Mouse (Mus musculus): Measurements from ENCODE around the gene Map3k4.
"Not testable (repeated sequence)": the region's sequence is repeated elsewhere in the genome, so short reads cannot be mapped to it uniquely, and the experiment has no call there.

Gene Map3k4

GRCm38 (mm10) chr17:12317954-12318651 lies 493 bp downstream of the Map3k4 start:
- DNase-seq (ENCODE audit: low read depth, low spot score) = peak; percentile 8
- H3K27me3 ChIP-seq (ENCODE audit: control insufficient read depth, insufficient read depth, low read length, poor library complexity, severe bottlenecking) = no peaks in the 10 kb centered on the region
- no peaks in the 10 kb centered on the region for H3K36me3 ChIP-seq (ENCODE audit: control insufficient read depth, insufficient read depth, low read length, poor library complexity, severe bottlenecking)

GRCm38 (mm10) chr17:12317607-12317953 lies 1.0 kb downstream of the Map3k4 start:
- no peak for DNase-seq (ENCODE audit: low read depth, low spot score)
- H3K27me3 ChIP-seq (ENCODE audit: control insufficient read depth, insufficient read depth, low read length, poor library complexity, severe bottlenecking) = no peaks in the 10 kb centered on the region
- H3K36me3 ChIP-seq (ENCODE audit: control insufficient read depth, insufficient read depth, low read length, poor library complexity, severe bottlenecking) = no peaks in the 10 kb centered on the region

GRCm38 (mm10) chr17:12316251-12316650 lies 2.3 kb downstream of the Map3k4 start:
- no peaks in the 10 kb centered on the region for H3K27me3 ChIP-seq (ENCODE audit: control insufficient read depth, insufficient read depth, low read length, poor library complexity, severe bottlenecking)
- DNase-seq (ENCODE audit: low read depth, low spot score) = no peak
- H3K36me3 ChIP-seq (ENCODE audit: control insufficient read depth, insufficient read depth, low read length, poor library complexity, severe bottlenecking) = no peaks in the 10 kb centered on the region

- Histone ChIP-seq H3K27me3 (ENCODE audit: control insufficient read depth, insufficient read depth, low read length, poor library complexity, severe bottlenecking) (no peaks in the 10 kb centered on the region), H3K36me3 (ENCODE audit: control insufficient read depth, insufficient read depth, low read length, poor library complexity, severe bottlenecking) (no peaks in the 10 kb centered on the region)
- no peak for DNase-seq (ENCODE audit: low read depth, low spot score)
These were observed 6.3 kb downstream of the Map3k4 start for GRCm38 (mm10) chr17:12312248-12312647.

- Histone ChIP-seq H3K27me3 (ENCODE audit: control insufficient read depth, insufficient read depth, low read length, poor library complexity, severe bottlenecking) (no peaks in the 10 kb centered on the region), H3K36me3 (ENCODE audit: control insufficient read depth, insufficient read depth, low read length, poor library complexity, severe bottlenecking) (no peaks in the 10 kb centered on the region)
- DNase-seq (ENCODE audit: low read depth, low spot score) = no peak
These were observed 9.1 kb downstream of the Map3k4 start for GRCm38 (mm10) chr17:12309493-12309892.

- Histone ChIP-seq H3K27me3 (ENCODE audit: control insufficient read depth, insufficient read depth, low read length, poor library complexity, severe bottlenecking) (no peaks in the 10 kb centered on the region), H3K36me3 (ENCODE audit: control insufficient read depth, insufficient read depth, low read length, poor library complexity, severe bottlenecking) (no peaks in the 10 kb centered on the region)
- no peak for DNase-seq (ENCODE audit: low read depth, low spot score)
These were observed 9.5 kb downstream of the Map3k4 start for GRCm38 (mm10) chr17:12309059-12309458.

- no peaks in the 10 kb centered on the region for H3K27me3 ChIP-seq (ENCODE audit: control insufficient read depth, insufficient read depth, low read length, poor library complexity, severe bottlenecking)
- no peaks in the 10 kb centered on the region for H3K36me3 ChIP-seq (ENCODE audit: control insufficient read depth, insufficient read depth, low read length, poor library complexity, severe bottlenecking)
- DNase-seq (ENCODE audit: low read depth, low spot score) = peak; percentile 51
These were observed 11.1 kb downstream of the Map3k4 start for GRCm38 (mm10) chr17:12307251-12308135.

- no peaks in the 10 kb centered on the region for H3K27me3 ChIP-seq (ENCODE audit: control insufficient read depth, insufficient read depth, low read length, poor library complexity, severe bottlenecking)
- H3K36me3 ChIP-seq (ENCODE audit: control insufficient read depth, insufficient read depth, low read length, poor library complexity, severe bottlenecking) = no peaks in the 10 kb centered on the region
- no peak for DNase-seq (ENCODE audit: low read depth, low spot score)
These were observed 13.9 kb downstream of the Map3k4 start for GRCm38 (mm10) chr17:12304658-12305057.

- Histone ChIP-seq H3K27me3 (ENCODE audit: control insufficient read depth, insufficient read depth, low read length, poor library complexity, severe bottlenecking) (no peaks in the 10 kb centered on the region), H3K36me3 (ENCODE audit: control insufficient read depth, insufficient read depth, low read length, poor library complexity, severe bottlenecking) (no peaks in the 10 kb centered on the region)
- peak; percentile 81 for DNase-seq (ENCODE audit: low read depth, low spot score)
These were observed 17.5 kb downstream of the Map3k4 start for GRCm38 (mm10) chr17:12300896-12301706.

GRCm38 (mm10) chr17:12300127-12300675 lies 18.4 kb downstream of the Map3k4 start:
- Histone ChIP-seq H3K27me3 (ENCODE audit: control insufficient read depth, insufficient read depth, low read length, poor library complexity, severe bottlenecking) (no peaks in the 10 kb centered on the region), H3K36me3 (ENCODE audit: control insufficient read depth, insufficient read depth, low read length, poor library complexity, severe bottlenecking) (no peaks in the 10 kb centered on the region)
- DNase-seq (ENCODE audit: low read depth, low spot score) = no peak

GRCm38 (mm10) chr17:12299371-12299770 lies 19.2 kb downstream of the Map3k4 start:
- Histone ChIP-seq H3K27me3 (ENCODE audit: control insufficient read depth, insufficient read depth, low read length, poor library complexity, severe bottlenecking) (no peaks in the 10 kb centered on the region), H3K36me3 (ENCODE audit: control insufficient read depth, insufficient read depth, low read length, poor library complexity, severe bottlenecking) (no peaks in the 10 kb centered on the region)
- DNase-seq (ENCODE audit: low read depth, low spot score) = no peak

GRCm38 (mm10) chr17:12297978-12298377 lies 20.6 kb downstream of the Map3k4 start:
- Histone ChIP-seq H3K36me3 (ENCODE audit: control insufficient read depth, insufficient read depth, low read length, poor library complexity, severe bottlenecking) (no peaks in the 10 kb centered on the region), H3K27me3 (ENCODE audit: control insufficient read depth, insufficient read depth, low read length, poor library complexity, severe bottlenecking) (no peaks in the 10 kb centered on the region)
- no peak for DNase-seq (ENCODE audit: low read depth, low spot score)

- H3K36me3 ChIP-seq (ENCODE audit: control insufficient read depth, insufficient read depth, low read length, poor library complexity, severe bottlenecking) = no peaks in the 10 kb centered on the region
- no peak for DNase-seq (ENCODE audit: low read depth, low spot score)
- no peaks in the 10 kb centered on the region for H3K27me3 ChIP-seq (ENCODE audit: control insufficient read depth, insufficient read depth, low read length, poor library complexity, severe bottlenecking)
These were observed 21.3 kb downstream of the Map3k4 start for GRCm38 (mm10) chr17:12297292-12297691.

- not testable (repeated sequence) for H3K27me3 ChIP-seq (ENCODE audit: control insufficient read depth, insufficient read depth, low read length, poor library complexity, severe bottlenecking)
These were observed 22.7 kb downstream of the Map3k4 start for GRCm38 (mm10) chr17:12295926-12296325.

More at GRCm38 (mm10) chr17:12295926-12296325, 22.7 kb downstream of the Map3k4 start:
- DNase-seq (ENCODE audit: low read depth, low spot score); H3K36me3 ChIP-seq (ENCODE audit: control insufficient read depth, insufficient read depth, low read length, poor library complexity, severe bottlenecking): not testable (repeated sequence)
